24 mouse cellular contexts compared by ENCODE assay signal in the genomic region with DNA sequence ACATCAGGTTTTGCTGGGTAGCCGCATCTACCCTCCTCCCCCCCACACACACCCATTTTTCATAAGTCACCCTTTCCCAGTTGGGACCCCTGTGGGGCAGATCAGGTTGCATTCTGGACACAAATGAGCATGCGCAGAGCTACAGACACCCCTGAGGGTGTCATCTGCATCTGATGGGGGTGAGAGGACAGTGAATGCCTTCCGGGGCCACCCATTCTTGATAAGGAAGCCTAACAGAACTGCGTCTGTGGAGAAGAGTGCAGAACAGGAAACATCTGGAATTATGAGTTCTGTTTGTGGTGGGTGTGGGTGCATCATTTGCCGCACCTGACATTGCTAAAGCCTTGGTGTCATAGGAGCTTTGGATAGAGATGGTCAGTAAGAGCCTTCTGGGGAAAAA. TPM values are rescaled to one million over a fixed set of nuclear protein-coding genes. Genes with fewer than 3 reads are reported as not detected.
DNase-seq lines count a peak whose midpoint lies in the region; ATAC-seq and TF ChIP-seq lines count a peak whose summit lies in the region.
"Had no signal": no experiment of that assay in that cellular context is flagged by ENCODE, and none has a peak within 500 bp of the region (broad histone marks: within the 10 kb centered on the region; RNA-seq: fewer than 3 reads in every experiment).

No protein-coding gene starts in this region.

- DNase-seq in liver, result no peak
- DNase-seq in thymus, adult 2 months, result no peak
- DNase-seq in neural tube, embryonic 10.5 days (ENCODE audit: extremely low spot score, low spot score), result no peak
- no peak for DNase-seq in cerebellum, postnatal 10 days
- DNase-seq: adrenal gland, postnatal 36 days; cerebellum, adult 9-11 months; forebrain, postnatal 0 days; heart, postnatal 36 days; kidney, adult 9 months; kidney, postnatal 14 days; lung, embryonic 14.5 days; right cerebral cortex, postnatal 14 days had no signal

- no peak overlapping the region for H3K4me2 ChIP-seq in liver, embryonic 12.5 days
- H3K4me2 ChIP-seq in forebrain, embryonic 12.5 days, result no peak overlapping the region
- H3K4me2 ChIP-seq: heart, embryonic 15.5 days; hindbrain, embryonic 14.5 days; lung, embryonic 14.5 days; midbrain, embryonic 11.5 days had no signal

- no peaks in the 10 kb centered on the region for H3K9me3 ChIP-seq in liver, embryonic 12.5 days (replicated peaks)
- no peaks in the 10 kb centered on the region for H3K9me3 ChIP-seq in forebrain, embryonic 12.5 days
- H3K9me3 ChIP-seq: forebrain, embryonic 10.5 days; heart, embryonic 15.5 days; limb, embryonic 10.5 days had no signal

- TF ChIP-seq POLR2A in thymus, adult 2 months (IDR thresholded peaks at IDR 0.05; ENCODE audit: control insufficient read depth, extremely low read depth, insufficient read depth, low read length, poor library complexity), result no peak

- WGBS in liver, embryonic 12.5 days (ENCODE audit: insufficient replicate concordance), result 20% methylated on average over 5 of the region's 5 CpGs
- WGBS in thymus, adult 2 months, result 6% methylated on average over 5 of the region's 5 CpGs
- WGBS in forebrain, embryonic 12.5 days, result 90% methylated on average over 5 of the region's 5 CpGs

- no peaks in the 10 kb centered on the region for H3K36me3 ChIP-seq in liver, embryonic 12.5 days
- peaks cover 3% of the 10 kb centered on the region for H3K36me3 ChIP-seq in thymus, adult 2 months (ENCODE audit: control insufficient read depth, insufficient read depth, low read length)
- no peaks in the 10 kb centered on the region for H3K36me3 ChIP-seq in forebrain, embryonic 12.5 days (replicated peaks)
- H3K36me3 ChIP-seq: forebrain, embryonic 10.5 days; heart, embryonic 15.5 days; limb, embryonic 10.5 days had no signal

- H3K4me3 ChIP-seq in liver, embryonic 12.5 days, result no peak overlapping the region
- no peak overlapping the region; the same call in 1 of the 2 replicates for H3K4me3 ChIP-seq in thymus, adult 2 months (ENCODE audit: control insufficient read depth, insufficient read depth, low read length)
- H3K4me3 ChIP-seq in forebrain, embryonic 12.5 days (replicated peaks), result no peak overlapping the region
- H3K4me3 ChIP-seq: forebrain, embryonic 10.5 days; heart, embryonic 15.5 days; limb, embryonic 10.5 days had no signal

- H3K4me1 ChIP-seq in liver, embryonic 12.5 days, result peaks cover 36% of the 10 kb centered on the region
- H3K4me1 ChIP-seq in thymus, adult 2 months (replicated peaks; ENCODE audit: control insufficient read depth, insufficient read depth, low read length), result peaks cover 70% of the 10 kb centered on the region
- H3K4me1 ChIP-seq in forebrain, embryonic 12.5 days, result peaks cover 25% of the 10 kb centered on the region

- H3K27me3 ChIP-seq in liver, embryonic 12.5 days (replicated peaks), result peaks cover 32% of the 10 kb centered on the region
- H3K27me3 ChIP-seq in thymus, adult 2 months (ENCODE audit: control insufficient read depth, insufficient read depth, low read length), result no peaks in the 10 kb centered on the region
- peaks cover 77% of the 10 kb centered on the region for H3K27me3 ChIP-seq in forebrain, embryonic 12.5 days

- no peak overlapping the region for H3K9ac ChIP-seq in liver, embryonic 12.5 days
- H3K9ac ChIP-seq in forebrain, embryonic 12.5 days, result no peak overlapping the region
- H3K9ac ChIP-seq: forebrain, postnatal 0 days; heart, embryonic 15.5 days; hindbrain, embryonic 14.5 days; lung, embryonic 14.5 days had no signal

- 0 out of 2 replicates have a peak, but pooled peaks have one; percentile 28 for ATAC-seq in liver, embryonic 12.5 days
- peak; percentile 44 to 65; a peak in 3 of 4 replicates for ATAC-seq in hematopoietic stem cell, adult 5-6 weeks (replicated peaks in 1 of 2; ENCODE audit: insufficient read depth in 1 of 2, low FRiP score in 2 of 2, low TSS enrichment in 1 of 2, low read depth in 1 of 2, poor library complexity in 2 of 2, severe bottlenecking in 2 of 2)
- no peak for ATAC-seq in forebrain, embryonic 12.5 days (ENCODE audit: low FRiP score)
- ATAC-seq: forebrain, postnatal 0 days; intestine, embryonic 16.5 days had no signal

- H3K27ac ChIP-seq in liver, embryonic 12.5 days, result no peak overlapping the region
- peak overlapping the region; percentile 89 for H3K27ac ChIP-seq in thymus, adult 2 months (ENCODE audit: control insufficient read depth, insufficient read depth, low read length)
- H3K27ac ChIP-seq in forebrain, embryonic 12.5 days, result no peak overlapping the region
- H3K27ac ChIP-seq: heart, embryonic 15.5 days; hindbrain, embryonic 14.5 days; limb, embryonic 10.5 days; stomach, postnatal 0 days had no signal

- TF ChIP-seq CTCF in thymus, adult 2 months (IDR thresholded peaks at IDR 0.05; ENCODE audit: borderline replicate concordance, control insufficient read depth, extremely low read depth, insufficient read depth, low read length, poor library complexity), result no peak

RNA-seq across cellular contexts. Expression of a gene that starts 22.7 kb away (rescaled TPM):
- polyA plus RNA-seq in liver, embryonic 12.5 days (2016; fragmentation: Nextera tagmentation; extraction: Ambion mirVana), result 0.23 and 0.32 TPM in 2 replicates
- total RNA-seq in hematopoietic stem cell, adult 5-6 weeks (2017), result 3.6 and 7.2 TPM in 2 replicates
- polyA plus RNA-seq in thymus, adult 2 months (2012; rRNA removed), result 559 and 663 TPM in 2 replicates
- polyA plus RNA-seq in forebrain, embryonic 12.5 days (2016; fragmentation: Nextera tagmentation; extraction: Ambion mirVana), result 1.1 and 2.4 TPM in 2 replicates
- total RNA-seq: layer of hippocampus, adult 18-20 months; layer of hippocampus, postnatal 25 days had no signal

RNA-seq across cellular contexts. Expression of a gene that starts 47.6 kb away (rescaled TPM):
- polyA plus RNA-seq in liver, embryonic 12.5 days (2016; fragmentation: Nextera tagmentation; extraction: Ambion mirVana), result 299 and 300 TPM in 2 replicates
- total RNA-seq in hematopoietic stem cell, adult 5-6 weeks (2017), result 118 and 127 TPM in 2 replicates
- polyA plus RNA-seq in thymus, adult 2 months (2012; rRNA removed), result 37.5 and 43.2 TPM in 2 replicates
- 26.3 and 27.2 TPM in 2 replicates for polyA plus RNA-seq in forebrain, embryonic 12.5 days (2016; fragmentation: Nextera tagmentation; extraction: Ambion mirVana)

Comparison
In these comparisons a context has a peak if more than half of its experiments do, and no peak if none do; other contexts are left out.
1. RNA of a gene that starts 22.7 kb away (polyA plus RNA-seq): 559 to 663 TPM in thymus, adult 2 months; 1.1 to 2.4 TPM in forebrain, embryonic 12.5 days and 0.23 to 0.32 TPM in liver, embryonic 12.5 days; every median in the first group is over 100 times any median in the second.